Mouse (Mus musculus): Measurements from ENCODE around the gene Scoc. TPM values are rescaled to one million over a fixed set of nuclear protein-coding genes. Genes with fewer than 3 reads are reported as not detected.
"Not testable (repeated sequence)": the region's sequence is repeated elsewhere in the genome, so short reads cannot be mapped to it uniquely, and the experiment has no call there.

Gene Scoc
- polyA plus RNA-seq, 1 experiment from 2014 or later: 129 TPM

DNA sequence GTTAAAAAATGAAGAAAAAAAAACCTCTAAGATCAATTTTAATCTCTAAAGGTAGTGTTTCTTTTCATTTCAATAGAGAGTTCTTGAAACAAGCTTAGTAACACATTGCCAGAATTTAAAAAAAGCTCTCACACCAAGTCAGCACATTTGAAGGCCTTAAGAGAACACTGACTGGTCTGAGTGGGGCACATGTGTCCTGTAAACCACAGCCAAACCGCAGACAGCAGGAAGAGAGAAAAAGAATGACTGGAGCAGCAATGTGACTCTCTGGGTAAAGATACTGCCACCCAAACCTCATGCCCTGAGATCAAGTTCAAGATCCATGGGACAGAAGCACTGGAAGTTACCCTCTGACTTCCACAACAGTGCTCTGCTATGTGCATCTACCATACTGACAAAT is 21.1 kb downstream of the Scoc start:
- DNase-seq (ENCODE audit: low spot score) (no peak), ATAC-seq (ENCODE audit: low read depth) (no peak)
- H3K27ac ChIP-seq (replicated peaks; ENCODE audit: low read depth, low read length): no peak overlapping the region
- 61% methylated on average over 1 of the region's 1 CpGs for WGBS
- H3K27me3 ChIP-seq (replicated peaks; ENCODE audit: control insufficient read depth, insufficient read depth, low read length): no peaks in the 10 kb centered on the region
- H3K36me3 ChIP-seq (ENCODE audit: control insufficient read depth, insufficient read depth, low read length): peaks cover 27% of the 10 kb centered on the region
- H3K4me2 ChIP-seq (ENCODE audit: low read depth, low read length): no peak overlapping the region
- no peak overlapping the region for H3K4me3 ChIP-seq (ENCODE audit: low read depth, low read length)
- no peak overlapping the region for H3K9ac ChIP-seq (ENCODE audit: low read depth, low read length)
- H3K4me1 ChIP-seq (ENCODE audit: control insufficient read depth, insufficient read depth, low read length): peaks cover 10% of the 10 kb centered on the region
- H3K9me3 ChIP-seq (ENCODE audit: control insufficient read depth, low read length): no peaks in the 10 kb centered on the region

DNA sequence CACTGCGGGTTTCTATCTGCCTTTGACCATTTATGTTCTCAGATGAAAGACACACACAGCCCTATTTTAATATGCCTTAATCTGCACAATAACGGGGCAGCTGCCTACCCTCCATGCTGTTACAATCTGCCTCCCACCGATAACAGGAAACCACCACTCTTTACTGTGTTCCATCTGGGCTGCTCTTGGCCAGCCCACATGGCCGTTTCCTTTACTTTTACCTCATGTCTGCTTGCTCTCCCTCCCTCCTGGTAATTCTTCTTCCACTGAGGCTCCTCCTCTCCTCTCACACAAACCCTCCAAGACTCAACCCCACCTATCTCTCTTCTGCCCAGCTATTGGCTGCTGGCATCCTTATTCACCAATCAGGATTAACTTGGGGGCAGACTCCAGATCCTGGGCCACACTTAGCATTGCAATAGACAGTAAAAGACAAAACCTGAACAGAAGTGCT is 29.1 kb downstream of the Scoc start:
- Histone ChIP-seq H3K27me3 (replicated peaks; ENCODE audit: control insufficient read depth, insufficient read depth, low read length) (no peaks in the 10 kb centered on the region), H3K9ac (ENCODE audit: low read depth, low read length) (no peak overlapping the region), H3K4me1 (ENCODE audit: control insufficient read depth, insufficient read depth, low read length) (no peaks in the 10 kb centered on the region), H3K9me3 (ENCODE audit: control insufficient read depth, low read length) (no peaks in the 10 kb centered on the region), H3K4me2 (ENCODE audit: low read depth, low read length) (no peak overlapping the region), H3K36me3 (ENCODE audit: control insufficient read depth, insufficient read depth, low read length) (peaks cover 5% of the 10 kb centered on the region; the same call in 1 of the 2 replicates), H3K27ac (replicated peaks; ENCODE audit: low read depth, low read length) (no peak overlapping the region), H3K4me3 (ENCODE audit: low read depth, low read length) (no peak overlapping the region)
- 66% methylated on average over 4 of the region's 4 CpGs for WGBS
- no peak for ATAC-seq (ENCODE audit: low read depth)
- no peak for DNase-seq (ENCODE audit: low spot score)

DNA sequence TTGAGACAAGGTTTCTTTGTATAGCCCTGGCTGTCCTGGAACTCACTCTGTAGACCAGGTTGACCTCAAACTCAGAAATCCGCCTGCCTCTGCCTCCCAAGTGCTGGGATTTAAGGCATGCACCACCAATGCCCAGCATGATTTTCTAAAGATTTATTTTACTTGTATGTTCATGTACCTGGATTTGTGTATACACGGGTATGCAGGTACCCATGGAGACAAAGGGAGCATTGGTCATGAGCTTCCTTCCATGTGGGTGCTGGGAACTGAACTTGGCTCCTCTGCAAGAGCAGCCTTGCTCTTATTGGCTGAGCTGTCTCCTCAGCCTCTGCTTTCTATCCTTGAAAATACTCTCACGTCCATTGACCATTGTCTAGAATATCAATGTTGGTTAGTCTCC is 29.6 kb downstream of the Scoc start:
- not testable (repeated sequence) for H3K27me3 ChIP-seq (replicated peaks; ENCODE audit: control insufficient read depth, insufficient read depth, low read length); H3K9me3 ChIP-seq (ENCODE audit: control insufficient read depth, low read length); DNase-seq (ENCODE audit: low spot score); H3K27ac ChIP-seq (replicated peaks; ENCODE audit: low read depth, low read length); H3K4me3 ChIP-seq (ENCODE audit: low read depth, low read length); H3K4me1 ChIP-seq (ENCODE audit: control insufficient read depth, insufficient read depth, low read length); H3K9ac ChIP-seq (ENCODE audit: low read depth, low read length); H3K36me3 ChIP-seq (ENCODE audit: control insufficient read depth, insufficient read depth, low read length); H3K4me2 ChIP-seq (ENCODE audit: low read depth, low read length); ATAC-seq (ENCODE audit: low read depth)
- WGBS: 91% methylated on average over 3 of the region's 3 CpGs

DNA sequence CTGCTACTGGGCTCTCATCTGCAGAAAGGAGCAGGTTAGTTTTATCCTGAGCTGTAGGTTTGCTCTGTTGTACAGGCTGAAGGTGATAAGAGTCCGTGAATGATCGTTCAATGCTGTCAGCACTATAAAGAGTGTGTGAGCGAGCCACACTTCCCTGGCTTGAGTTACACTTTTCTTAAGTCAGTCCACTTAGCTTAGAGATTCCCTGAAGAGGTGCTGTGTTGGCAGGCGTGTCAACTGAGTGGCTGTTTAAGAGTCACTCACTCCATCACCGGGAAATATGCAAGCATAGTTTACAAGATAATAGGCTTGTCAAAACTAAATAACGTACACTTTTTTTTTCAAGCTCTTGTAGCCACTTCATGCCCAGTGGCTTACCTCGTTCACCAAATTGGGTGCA is 31.2 kb downstream of the Scoc start:
- Histone ChIP-seq H3K27me3 (replicated peaks; ENCODE audit: control insufficient read depth, insufficient read depth, low read length) (no peaks in the 10 kb centered on the region), H3K4me3 (ENCODE audit: low read depth, low read length) (no peak overlapping the region), H3K36me3 (ENCODE audit: control insufficient read depth, insufficient read depth, low read length) (no peaks in the 10 kb centered on the region), H3K4me1 (ENCODE audit: control insufficient read depth, insufficient read depth, low read length) (no peaks in the 10 kb centered on the region), H3K27ac (replicated peaks; ENCODE audit: low read depth, low read length) (no peak overlapping the region), H3K9ac (ENCODE audit: low read depth, low read length) (no peak overlapping the region), H3K4me2 (ENCODE audit: low read depth, low read length) (no peak overlapping the region), H3K9me3 (ENCODE audit: control insufficient read depth, low read length) (no peaks in the 10 kb centered on the region)
- DNase-seq (ENCODE audit: low spot score) (no peak), ATAC-seq (ENCODE audit: low read depth) (no peak)
- 77% methylated on average over 7 of the region's 7 CpGs for WGBS

DNA sequence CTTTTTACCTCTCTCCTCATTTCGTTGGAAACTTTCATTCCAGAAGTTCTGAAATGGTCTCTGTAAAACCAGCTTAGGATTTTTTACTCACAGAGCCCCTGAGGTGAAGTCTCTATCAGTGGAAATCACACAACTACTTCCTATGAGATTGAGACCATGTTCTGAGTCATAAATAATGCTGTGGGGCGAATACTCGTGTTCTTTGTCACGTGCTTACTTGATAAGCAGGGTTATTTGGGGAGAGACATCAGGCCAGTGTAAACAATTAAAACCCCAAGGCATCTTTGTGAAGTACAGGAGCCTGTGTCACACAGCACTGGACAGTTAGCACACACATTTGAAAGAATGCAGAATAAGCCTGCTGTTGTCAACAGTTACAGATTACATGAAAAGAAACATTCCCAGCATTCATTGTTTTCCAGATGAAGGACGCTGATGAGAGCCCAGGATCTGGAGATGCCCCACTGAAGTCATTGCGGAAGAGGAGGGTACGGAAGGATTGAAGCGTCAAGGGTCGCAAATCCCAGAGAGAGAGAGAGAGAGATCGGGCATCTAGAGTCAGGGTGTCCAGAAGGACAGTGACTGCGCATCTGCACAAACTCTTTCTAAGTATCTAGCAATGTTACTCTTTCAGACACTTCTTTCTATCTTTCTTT is 32.0 kb downstream of the Scoc start:
- Histone ChIP-seq H3K4me3 (ENCODE audit: low read depth, low read length) (no peak overlapping the region), H3K4me2 (ENCODE audit: low read depth, low read length) (no peak overlapping the region), H3K27me3 (replicated peaks; ENCODE audit: control insufficient read depth, insufficient read depth, low read length) (no peaks in the 10 kb centered on the region), H3K27ac (replicated peaks; ENCODE audit: low read depth, low read length) (no peak overlapping the region), H3K4me1 (ENCODE audit: control insufficient read depth, insufficient read depth, low read length) (no peaks in the 10 kb centered on the region), H3K36me3 (ENCODE audit: control insufficient read depth, insufficient read depth, low read length) (no peaks in the 10 kb centered on the region), H3K9me3 (ENCODE audit: control insufficient read depth, low read length) (no peaks in the 10 kb centered on the region), H3K9ac (ENCODE audit: low read depth, low read length) (no peak overlapping the region)
- DNase-seq (ENCODE audit: low spot score) (no peak), ATAC-seq (ENCODE audit: low read depth) (no peak)
- WGBS: 79% methylated on average over 11 of the region's 11 CpGs

DNA sequence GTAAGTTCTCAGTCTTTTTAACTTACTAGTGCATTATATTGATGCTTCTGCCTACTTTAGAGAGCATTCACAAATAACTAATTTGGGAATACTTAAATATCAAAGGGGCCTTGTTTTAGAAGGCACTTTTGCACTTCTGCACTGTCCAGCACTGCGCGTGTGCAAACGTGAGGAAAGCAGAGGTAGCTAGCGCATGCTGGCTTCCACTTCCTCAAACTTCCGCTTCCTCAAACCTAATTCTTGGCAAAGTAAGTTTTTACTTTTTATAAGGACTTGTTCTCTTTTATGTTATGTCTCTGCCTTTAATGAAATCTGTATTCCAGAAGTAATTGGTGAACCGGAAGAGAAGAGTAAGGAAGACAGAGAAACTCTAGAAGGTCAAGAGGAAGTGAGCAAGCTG is 33.0 kb downstream of the Scoc start:
- Histone ChIP-seq H3K9me3 (ENCODE audit: control insufficient read depth, low read length) (no peaks in the 10 kb centered on the region), H3K27ac (replicated peaks; ENCODE audit: low read depth, low read length) (no peak overlapping the region), H3K4me2 (ENCODE audit: low read depth, low read length) (no peak overlapping the region), H3K36me3 (ENCODE audit: control insufficient read depth, insufficient read depth, low read length) (no peaks in the 10 kb centered on the region), H3K4me3 (ENCODE audit: low read depth, low read length) (no peak overlapping the region), H3K4me1 (ENCODE audit: control insufficient read depth, insufficient read depth, low read length) (no peaks in the 10 kb centered on the region), H3K9ac (ENCODE audit: low read depth, low read length) (no peak overlapping the region), H3K27me3 (replicated peaks; ENCODE audit: control insufficient read depth, insufficient read depth, low read length) (no peaks in the 10 kb centered on the region)
- DNase-seq (ENCODE audit: low spot score) (no peak), ATAC-seq (ENCODE audit: low read depth) (no peak)
- WGBS: 85% methylated on average over 6 of the region's 6 CpGs

DNA sequence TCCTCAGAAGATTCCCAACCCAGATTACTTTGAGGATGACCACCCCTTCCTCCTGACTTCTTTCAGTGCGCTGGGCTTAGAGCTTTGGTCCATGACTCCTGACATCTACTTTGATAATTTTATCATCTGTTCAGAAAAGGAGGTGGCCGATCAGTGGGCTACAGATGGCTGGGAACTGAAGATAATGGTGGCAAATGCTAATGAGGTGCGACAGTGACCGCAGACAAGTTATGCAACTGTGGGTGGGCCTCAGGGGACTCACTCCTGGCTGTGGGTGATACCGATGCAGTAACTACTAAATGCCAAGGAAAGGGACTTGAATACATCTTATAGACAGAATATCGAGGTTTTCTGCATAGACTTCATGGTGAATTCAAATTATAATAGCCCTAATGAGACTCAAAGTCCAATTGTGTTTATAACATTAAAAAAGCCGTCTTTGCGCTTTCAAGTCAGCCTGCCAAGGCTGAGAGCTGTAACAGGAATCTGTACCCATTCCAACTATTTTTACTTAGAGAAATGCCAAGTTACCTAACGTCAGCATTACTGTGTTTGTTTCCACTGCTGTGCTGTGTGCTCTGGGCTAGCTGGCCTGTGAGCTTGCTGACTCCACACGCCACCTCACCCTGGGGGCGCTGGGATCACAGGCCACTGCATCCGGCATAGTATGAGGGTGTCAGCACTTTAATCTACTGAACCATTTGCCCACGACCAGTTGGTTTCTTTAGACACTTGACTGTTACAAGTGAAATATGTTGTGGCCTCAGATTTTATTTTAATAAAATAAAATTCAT is 35.0 kb downstream of the Scoc start:
- H3K27ac ChIP-seq (replicated peaks; ENCODE audit: low read depth, low read length): no peak overlapping the region
- H3K4me1 ChIP-seq (ENCODE audit: control insufficient read depth, insufficient read depth, low read length): no peaks in the 10 kb centered on the region
- no peak overlapping the region for H3K9ac ChIP-seq (ENCODE audit: low read depth, low read length)
- no peak for DNase-seq (ENCODE audit: low spot score)
- H3K36me3 ChIP-seq (ENCODE audit: control insufficient read depth, insufficient read depth, low read length): no peaks in the 10 kb centered on the region
- H3K27me3 ChIP-seq (replicated peaks; ENCODE audit: control insufficient read depth, insufficient read depth, low read length): no peaks in the 10 kb centered on the region
- no peak for ATAC-seq (ENCODE audit: low read depth)
- H3K4me2 ChIP-seq (ENCODE audit: low read depth, low read length): no peak overlapping the region
- 69% methylated on average over 13 of the region's 13 CpGs for WGBS
- H3K9me3 ChIP-seq (ENCODE audit: control insufficient read depth, low read length): no peaks in the 10 kb centered on the region
- H3K4me3 ChIP-seq (ENCODE audit: low read depth, low read length): no peak overlapping the region

DNA sequence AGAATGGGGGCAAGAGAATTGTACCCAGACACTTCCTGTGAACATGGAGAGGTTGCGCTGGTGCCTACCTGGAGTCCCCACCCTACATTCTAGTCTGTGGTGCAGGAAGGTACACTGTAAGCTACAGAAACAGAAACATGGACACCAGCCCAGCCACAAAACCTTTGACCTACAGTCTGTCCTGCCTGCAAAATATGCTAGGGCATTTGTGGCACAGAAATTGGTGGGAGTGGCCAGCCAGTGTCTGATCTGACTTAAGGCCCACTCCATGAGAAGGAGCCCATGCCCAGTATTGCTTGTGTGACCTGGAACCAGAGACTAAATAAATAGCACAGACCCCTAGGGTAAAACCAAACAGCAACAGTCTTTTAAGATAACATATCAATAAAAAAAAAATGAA is 36.8 kb downstream of the Scoc start:
- no peak overlapping the region for H3K27ac ChIP-seq (replicated peaks; ENCODE audit: low read depth, low read length)
- DNase-seq (ENCODE audit: low spot score) (no peak), ATAC-seq (ENCODE audit: low read depth) (no peak)
- no peaks in the 10 kb centered on the region for H3K4me1 ChIP-seq (ENCODE audit: control insufficient read depth, insufficient read depth, low read length)
- H3K27me3 ChIP-seq (replicated peaks; ENCODE audit: control insufficient read depth, insufficient read depth, low read length): no peaks in the 10 kb centered on the region
- H3K4me2 ChIP-seq (ENCODE audit: low read depth, low read length): no peak overlapping the region
- no peak overlapping the region for H3K9ac ChIP-seq (ENCODE audit: low read depth, low read length)
- no peaks in the 10 kb centered on the region for H3K9me3 ChIP-seq (ENCODE audit: control insufficient read depth, low read length)
- H3K36me3 ChIP-seq (ENCODE audit: control insufficient read depth, insufficient read depth, low read length): no peaks in the 10 kb centered on the region
- WGBS: 85% methylated on average over 1 of the region's 1 CpGs
- no peak overlapping the region for H3K4me3 ChIP-seq (ENCODE audit: low read depth, low read length)
